Mouse (Mus musculus): Measurements from ENCODE around the gene Dcaf6.
A peak's percentile ranks its signal among the peaks of the same experiment; 100 is the strongest.
"Not testable (repeated sequence)": the region's sequence is repeated elsewhere in the genome, so short reads cannot be mapped to it uniquely, and the experiment has no call there.

The Dcaf6 gene

DNA sequence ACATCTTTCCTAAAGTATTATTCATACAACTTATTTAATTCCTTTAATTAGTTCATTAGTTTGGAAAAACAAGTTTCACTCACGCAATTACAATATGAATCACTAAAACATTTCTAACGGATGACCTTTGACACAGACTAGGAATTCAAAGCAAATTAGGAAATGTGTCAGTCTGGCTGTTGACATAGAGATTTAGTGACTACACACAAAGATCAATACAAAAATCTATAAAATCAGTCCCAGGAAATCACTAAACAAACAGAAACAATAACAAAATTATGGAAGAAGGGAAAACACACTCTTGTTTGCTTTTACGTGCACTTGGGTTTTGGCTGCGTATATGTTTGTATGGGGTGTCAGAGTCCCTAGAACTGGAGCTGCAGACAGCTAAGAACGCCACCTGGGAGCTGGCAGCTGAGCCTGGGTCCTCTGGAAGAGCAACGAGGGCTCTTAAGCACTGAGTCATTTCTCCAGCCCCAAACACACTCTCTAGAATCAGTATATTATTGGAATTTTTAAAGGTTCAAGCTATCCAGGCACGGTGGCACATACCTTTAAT, 38.8 kb downstream of the Dcaf6 start:
- no peak for DNase-seq (ENCODE audit: low spot score)

- DNase-seq (ENCODE audit: low spot score) = no peak
Measured at GRCm38 (mm10) chr1:165396401-165396805, 63.9 kb downstream of the Dcaf6 start.

DNA sequence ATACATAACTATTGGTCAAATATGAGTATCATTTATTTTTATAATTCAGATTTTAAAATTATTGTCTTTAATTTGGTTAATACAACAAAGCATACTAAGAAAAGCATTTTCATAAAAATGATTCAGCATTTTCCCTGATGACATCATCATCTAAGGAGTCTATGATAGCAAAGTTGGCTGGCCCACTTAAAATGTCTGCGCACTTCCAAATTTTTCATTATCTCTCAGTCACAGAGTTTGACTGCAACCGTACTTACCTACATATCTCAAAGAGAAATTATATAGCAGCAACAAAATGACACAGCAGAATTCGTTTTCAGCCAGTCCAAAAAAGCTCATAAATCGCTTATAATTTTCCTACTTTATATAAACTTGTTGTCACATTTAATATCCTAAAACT, 64.3 kb downstream of the Dcaf6 start:
- no peak for DNase-seq (ENCODE audit: low spot score)

DNA sequence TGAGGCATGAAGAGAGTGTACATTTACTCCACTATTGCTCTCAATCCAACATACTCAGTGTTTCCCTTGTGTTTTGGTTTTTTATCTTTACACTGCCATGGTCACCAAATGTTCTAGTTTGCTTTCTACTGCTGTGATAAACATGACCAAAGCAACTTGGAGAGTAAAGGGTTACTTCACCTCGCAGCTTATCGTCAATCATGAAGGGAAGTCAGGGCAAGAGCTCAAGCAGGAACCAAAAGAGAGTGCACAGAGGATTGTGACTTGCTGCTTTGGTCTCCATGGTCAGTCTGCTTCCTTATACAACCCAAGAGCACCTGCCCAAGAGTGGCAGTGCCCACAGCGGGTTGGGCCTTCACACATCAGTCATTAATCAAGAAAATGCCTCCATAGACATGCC, 65.4 kb downstream of the Dcaf6 start:
- no peak for DNase-seq (ENCODE audit: low spot score)

DNA sequence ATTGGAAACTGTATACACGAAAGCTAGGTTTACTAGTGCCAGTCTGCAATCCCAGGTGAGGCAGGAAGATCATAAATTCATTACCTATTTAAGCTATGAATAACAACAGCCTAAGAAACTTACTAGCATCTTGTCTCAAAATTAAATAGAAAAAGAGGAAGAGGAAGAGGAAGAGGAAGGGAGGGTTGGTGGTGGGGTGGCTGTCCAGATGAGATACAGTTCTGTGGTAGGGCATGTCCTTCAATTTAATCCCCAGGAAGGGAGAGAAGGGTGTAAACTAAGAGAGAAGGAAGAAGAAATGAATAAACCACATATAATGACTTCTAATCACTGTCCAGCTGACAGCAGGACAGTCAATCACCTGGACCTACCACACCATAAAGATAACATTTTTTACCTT, 67.2 kb downstream of the Dcaf6 start:
- no peak for DNase-seq (ENCODE audit: low spot score)

DNA sequence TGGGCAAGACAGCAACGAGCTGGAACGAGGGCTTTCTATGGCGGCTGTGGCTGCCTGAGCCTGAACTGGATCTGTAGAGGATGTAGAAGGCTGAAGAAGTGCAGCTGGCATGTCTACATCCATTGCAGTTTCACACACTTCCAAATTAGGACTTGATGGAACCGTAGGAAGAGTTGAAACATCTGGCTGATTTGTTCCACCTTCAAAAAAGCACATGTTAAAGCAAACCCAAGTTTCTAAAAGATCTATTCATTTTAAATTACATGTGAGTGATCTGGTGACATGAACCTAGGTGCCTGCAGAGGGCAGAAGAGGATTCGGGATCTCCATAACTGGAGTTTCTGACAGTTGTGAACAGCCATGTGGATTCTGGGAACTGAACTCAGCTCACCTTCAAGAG, 71.6 kb downstream of the Dcaf6 start:
- DNase-seq (ENCODE audit: low spot score) = peak; percentile 61

DNA sequence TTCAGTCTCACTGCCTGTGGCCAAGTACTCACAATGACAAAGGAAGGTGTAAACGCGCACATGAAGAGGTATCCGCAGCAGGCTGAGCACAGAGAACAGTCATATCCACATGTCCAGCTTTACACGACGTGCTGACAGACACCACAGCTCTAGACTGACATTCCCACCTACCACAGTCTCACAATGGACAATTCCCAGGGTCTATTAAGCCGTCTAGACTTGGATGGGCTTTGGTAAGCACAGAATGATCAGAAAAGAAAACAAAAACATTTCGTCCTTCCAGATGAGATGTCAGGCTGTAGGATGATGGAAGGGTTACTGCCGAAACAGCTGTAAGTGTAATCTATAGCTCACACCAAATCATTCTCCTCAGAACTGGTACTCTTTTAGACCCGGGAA, 73.8 kb downstream of the Dcaf6 start:
- DNase-seq (ENCODE audit: low spot score) = no peak

DNA sequence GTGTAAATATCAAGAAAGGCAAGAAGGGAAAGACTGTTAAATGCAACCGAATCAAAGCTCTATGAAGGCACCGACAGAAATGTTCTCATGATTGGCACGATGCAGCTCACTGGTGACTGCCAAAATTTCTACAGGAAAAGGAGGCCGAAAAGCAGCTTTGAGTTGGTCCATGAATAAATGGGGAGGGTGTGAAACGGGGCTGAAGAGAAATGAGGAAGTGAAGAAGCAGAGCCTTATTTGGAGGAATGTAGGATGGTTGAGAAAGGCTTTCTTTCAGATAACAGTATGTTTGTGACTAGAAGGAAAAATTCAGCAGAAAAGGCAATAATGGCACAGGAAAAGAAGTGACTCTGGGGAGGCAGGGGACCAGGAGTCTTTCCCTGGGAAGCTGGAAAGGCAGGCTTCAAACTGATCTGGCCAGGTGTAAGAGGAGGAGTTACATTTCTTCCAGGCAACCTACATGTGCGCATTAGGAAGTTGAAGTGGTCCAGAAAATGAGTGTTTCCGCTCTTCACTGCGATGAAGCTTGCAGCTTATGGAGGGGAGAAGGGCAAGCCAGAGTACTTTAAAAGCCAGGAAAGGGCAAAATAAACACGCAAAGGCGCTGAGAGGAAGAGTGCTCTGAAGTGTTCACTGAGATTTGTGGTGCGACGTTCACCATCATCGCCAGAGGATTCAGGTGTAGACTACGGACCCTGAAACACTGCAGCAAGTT, 74.3 kb downstream of the Dcaf6 start:
- no peak for DNase-seq (ENCODE audit: low spot score)

DNA sequence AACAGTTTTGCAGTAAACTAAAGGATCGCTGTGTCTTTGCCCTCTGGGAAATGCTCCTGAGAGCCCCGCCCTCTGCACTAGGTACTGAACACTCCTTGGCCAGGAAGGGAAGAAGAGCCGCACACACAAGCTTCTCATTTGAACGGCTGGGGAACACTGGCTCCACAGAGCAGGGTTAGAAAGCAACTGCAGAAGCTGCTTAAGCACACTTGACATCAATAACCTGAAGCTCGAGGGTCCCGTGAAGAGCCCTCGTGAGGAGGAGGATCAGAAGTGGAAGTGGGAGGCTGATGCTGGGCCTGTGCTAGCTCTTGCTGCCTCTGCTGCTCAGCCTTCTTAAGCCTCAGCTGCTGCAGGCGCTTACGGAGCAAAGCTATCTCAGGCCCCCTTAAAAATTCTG, 86.4 kb downstream of the Dcaf6 start:
- no peak for DNase-seq (ENCODE audit: low spot score)

DNA sequence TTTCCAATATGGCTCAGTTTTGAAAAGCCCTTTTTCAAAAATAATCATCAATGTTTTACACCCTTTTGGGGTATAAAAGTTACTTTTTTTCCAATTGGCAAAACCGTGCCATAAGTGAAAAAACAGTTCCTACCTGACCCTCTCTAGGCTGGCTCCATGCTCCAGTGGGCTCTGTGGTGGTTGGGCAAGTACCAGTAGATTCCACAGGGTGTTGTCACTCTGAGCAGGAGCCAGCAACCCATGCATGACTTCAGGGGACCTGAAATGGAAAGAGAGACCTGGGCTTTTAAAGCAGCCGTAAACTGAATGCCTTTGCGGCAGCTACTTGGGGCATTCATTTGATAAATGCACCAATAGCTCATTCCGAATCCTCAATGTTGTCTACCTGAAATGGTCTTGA, 89.3 kb downstream of the Dcaf6 start:
- DNase-seq (ENCODE audit: low spot score) = no peak

GRCm38 (mm10) chr1:165365057-165365456, 95.2 kb downstream of the Dcaf6 start:
- peak; percentile 5 for DNase-seq (ENCODE audit: low spot score)

- no peak for DNase-seq (ENCODE audit: low spot score)
Measured at GRCm38 (mm10) chr1:165363271-165363670, 97.0 kb downstream of the Dcaf6 start.

DNA sequence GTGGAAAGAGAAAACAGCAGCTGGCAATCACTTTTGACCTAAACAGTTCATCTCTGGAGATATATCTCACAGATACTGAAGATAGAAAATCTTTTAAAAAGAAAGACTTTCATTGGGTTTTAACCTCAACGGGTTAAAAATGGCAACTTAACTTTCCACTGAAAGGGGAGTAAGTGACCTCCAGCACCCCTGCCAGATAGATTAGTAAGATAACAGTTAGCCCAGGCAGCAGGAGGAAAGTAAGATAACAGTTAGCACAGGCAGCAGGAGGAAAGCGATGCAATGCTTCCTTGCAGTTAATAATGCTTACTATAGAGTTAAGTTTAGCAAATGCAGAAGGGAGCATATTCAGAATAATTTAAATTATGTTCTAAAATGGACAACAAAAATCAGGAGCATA, 103.9 kb downstream of the Dcaf6 start:
- no peak for DNase-seq (ENCODE audit: low spot score)

DNA sequence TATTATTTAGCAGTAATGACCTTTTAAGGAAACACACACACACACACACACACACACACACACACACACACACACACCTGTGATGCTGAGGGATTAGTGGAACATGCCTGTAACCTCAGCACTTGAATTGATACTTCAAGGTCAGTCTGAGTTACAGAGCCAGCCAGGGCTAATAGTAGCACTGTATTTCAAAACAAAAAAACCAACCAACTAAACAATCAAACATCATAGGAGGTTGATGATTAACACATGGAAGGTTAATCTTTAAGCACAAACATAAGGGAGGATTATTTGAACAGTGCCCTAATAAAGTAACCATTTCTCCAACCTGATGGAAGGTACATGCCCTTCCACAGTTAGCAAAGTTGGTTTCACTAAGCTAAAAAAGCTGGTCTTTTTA, 111.6 kb downstream of the Dcaf6 start:
- no peak for DNase-seq (ENCODE audit: low spot score)

DNA sequence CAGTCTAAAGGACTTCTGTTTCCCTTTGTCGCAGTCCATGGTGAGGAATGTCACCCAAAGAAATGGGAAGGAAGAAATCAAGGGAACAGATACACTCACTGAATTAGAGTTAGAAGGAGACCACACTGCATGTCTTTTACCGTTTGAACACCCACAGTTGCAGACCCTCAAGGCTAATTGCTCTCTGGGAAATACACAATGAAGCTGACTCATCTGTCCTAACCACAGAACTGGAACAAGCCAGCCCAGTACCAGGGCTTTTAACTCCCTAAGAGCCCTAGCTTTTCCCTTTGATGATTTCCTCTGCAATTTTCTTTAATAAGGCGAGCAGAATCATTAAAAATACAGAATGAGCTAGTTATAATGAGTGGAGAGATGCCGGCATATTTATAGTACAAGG, 115.8 kb downstream of the Dcaf6 start:
- DNase-seq (ENCODE audit: low spot score) = no peak

DNA sequence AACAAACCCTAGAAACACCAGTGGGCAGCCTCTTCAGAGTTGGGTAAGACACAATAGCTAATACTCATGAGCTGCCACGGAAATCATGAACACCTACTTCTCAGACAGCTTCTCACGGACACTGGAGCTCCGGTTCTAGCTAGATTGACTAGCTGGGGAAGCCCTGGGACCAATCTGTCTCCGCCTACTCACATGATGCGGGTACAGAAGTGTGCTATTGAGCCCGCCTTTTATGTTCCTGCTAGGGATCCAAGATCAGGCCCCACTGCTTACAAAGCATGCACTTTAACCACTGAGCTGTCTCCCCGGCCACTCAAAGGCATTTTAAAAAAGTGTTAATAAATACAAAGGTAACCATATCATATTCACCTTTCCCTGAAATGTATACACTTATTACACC, 118.1 kb downstream of the Dcaf6 start:
- DNase-seq (ENCODE audit: low spot score) = no peak

GRCm38 (mm10) chr1:165332797-165333196, 127.5 kb downstream of the Dcaf6 start:
- no peak for DNase-seq (ENCODE audit: low spot score)

DNA sequence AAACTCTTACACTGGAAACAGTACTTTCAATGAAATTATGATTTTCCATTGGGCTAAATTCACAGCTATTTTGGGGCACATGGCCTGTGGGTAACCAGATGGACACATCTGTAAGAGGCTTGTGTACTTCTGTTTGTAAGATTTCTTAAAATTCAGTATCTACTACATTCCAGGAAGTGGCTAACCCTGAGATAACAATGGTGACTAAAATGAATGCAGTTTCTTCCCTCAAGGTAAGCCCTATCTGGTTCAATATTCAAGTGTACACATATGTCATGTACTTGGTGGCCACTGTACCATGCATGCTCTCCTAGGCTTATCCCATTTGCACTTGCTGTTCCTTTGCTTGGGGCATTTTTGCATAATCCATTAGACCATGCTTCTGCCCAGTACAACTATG, 129.4 kb downstream of the Dcaf6 start:
- DNase-seq (ENCODE audit: low spot score) = no peak

DNA sequence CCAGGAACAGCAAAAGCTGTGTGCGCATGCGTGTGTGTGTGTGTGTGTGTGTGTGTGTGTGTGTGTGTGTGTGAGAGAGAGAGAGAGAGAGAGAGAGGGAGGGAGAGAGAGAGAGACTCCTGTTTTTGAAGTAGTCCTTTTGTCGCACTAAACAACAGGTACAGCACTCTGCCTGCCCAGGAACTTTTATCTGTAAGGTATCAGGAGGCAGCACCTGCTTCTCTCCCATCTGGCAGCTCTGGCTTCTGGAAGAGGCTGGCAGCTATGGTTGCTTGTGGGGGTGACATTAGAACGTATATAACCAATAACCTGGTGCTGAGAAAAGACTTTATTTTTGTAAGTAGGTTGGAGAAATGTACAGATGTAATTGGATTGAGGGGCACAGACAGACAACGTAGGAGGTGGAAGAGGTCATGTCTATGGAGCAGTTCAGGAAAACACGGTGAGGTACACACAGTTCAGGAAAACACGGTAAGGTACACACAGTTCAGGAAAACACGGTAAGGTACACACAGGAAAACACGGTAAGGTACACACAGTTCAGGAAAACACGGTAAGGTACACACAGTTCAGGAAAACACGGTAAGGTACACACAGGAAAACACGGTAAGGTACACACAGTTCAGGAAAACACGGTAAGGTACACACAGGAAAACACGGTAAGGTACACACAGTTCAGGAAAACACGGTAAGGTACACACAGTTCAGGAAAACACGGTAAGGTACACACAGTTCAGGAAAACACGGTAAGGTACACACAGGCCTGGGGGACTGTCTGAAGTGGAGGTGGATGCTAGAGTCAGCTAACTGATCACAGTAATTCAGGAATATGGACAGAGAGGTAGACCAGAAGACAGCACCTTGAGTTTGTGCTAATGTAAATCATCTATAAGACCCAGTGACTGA, 131.6 kb downstream of the Dcaf6 start:
- not testable (repeated sequence) for DNase-seq (ENCODE audit: low spot score)

GRCm38 (mm10) chr1:165327831-165328230, 132.4 kb downstream of the Dcaf6 start:
- DNase-seq (ENCODE audit: low spot score) = no peak

GRCm38 (mm10) chr1:165327370-165327769, 132.9 kb downstream of the Dcaf6 start:
- no peak for DNase-seq (ENCODE audit: low spot score)

- DNase-seq (ENCODE audit: low spot score) = no peak
Measured at GRCm38 (mm10) chr1:165322934-165323333, 137.3 kb downstream of the Dcaf6 start.

DNA sequence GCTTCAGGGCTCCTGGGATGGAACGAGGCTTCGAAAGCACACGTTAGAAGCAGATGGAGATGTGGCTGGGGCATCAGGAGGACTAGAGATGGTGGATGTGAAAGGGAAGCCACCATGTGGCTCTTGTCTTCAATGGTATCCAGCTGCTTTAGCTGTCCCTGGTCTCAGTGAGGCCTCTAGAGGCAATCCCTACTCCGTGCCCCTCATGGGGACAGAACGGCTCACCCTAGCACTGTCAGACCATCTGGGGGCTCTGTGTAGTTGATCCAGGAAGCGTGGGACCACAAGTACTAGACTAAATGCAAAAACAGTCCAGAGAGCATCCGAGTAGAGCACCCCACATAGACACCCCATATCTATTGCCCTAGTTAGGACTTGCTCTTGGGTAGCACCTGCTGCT, 138.4 kb downstream of the Dcaf6 start:
- no peak for DNase-seq (ENCODE audit: low spot score)
